Mouse (Mus musculus) frontal cortex, postnatal 10 days (tissue): ENCODE results near the gene Thop1.

ENCODE experiments used
- DNase-seq, 2 experiments: peaks; one replicate each; pipeline ENCODE4 v3.0.0; 2022; ENCODE audit warnings: low spot score in 2 of 2, mixed read lengths in 1 of 2

The Thop1 gene

DNA sequence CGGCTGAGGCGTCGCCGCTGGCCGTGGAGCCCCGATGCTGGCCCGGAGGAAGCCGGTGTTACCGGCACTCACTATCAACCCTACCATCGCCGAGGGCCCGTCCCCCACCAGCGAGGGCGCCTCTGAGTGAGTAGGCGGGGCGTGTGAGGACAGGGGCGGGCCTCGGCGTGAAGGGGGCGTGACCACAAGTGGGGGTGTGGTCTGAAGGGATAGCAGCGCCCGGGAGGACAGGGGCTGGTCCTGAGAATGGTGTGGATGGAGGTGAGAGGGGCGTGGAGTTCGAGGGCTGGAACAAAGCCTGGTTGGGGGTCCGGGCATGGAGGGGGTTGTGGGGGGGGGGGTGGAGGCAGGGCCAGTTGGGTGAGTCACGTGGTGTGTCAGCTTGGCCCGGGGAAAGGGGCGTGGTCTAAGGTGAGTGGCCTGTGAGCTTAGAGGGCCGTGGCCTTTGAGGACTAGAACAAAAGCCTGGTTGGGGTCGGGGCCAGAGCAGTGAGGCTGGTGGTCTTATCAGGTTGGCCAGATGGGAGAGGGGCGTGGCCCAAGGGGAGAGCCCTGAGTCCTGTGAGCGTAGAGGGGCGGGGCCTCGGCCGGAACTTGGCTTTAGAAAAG lies 36.4 kb downstream of the Thop1 start:
- DNase-seq = peak; percentile 77 to 83

DNA sequence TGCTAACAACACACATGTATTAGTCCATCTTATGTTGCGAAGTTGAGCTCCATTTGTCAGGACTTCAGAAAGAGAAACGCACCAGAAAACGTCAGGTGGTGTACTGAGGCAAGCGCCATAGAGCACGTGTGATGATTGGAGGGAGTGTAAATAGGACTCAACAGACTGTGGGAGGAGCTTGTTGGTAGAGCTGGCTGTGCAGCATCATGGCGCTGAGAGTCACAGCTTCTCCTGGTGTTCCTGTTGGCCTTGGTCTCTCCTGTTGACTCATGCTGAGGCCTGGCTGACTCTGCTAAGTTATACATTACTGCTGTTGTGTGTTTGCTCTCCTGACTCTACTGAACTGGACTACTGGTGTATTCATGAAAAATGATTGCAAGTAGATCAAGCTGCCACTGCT lies 43.1 kb downstream of the Thop1 start:
- DNase-seq = no peak

DNA sequence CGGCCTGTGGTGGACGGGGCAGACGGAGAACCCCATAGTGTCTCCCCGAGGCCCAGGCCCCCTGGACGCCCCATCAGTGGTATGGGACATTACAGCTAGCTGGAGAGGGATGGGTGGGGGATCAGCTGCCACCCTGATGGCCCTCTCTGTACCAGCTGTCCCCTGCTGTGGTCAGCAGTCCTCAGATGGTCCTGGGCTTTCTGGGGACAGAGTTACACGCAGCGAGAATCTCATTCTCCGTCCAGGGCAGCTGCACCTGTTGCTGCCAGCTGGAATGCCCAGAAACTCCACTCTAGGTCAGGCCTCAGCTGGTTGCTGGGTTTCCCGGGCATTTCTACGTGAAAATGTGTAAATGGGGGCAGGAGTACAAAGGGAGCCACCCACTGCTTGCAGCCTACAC lies 49.8 kb downstream of the Thop1 start:
- DNase-seq = no peak

- DNase-seq = no peak
Measured at GRCm38 (mm10) chr10:81120650-81121049, 50.8 kb downstream of the Thop1 start.

DNA sequence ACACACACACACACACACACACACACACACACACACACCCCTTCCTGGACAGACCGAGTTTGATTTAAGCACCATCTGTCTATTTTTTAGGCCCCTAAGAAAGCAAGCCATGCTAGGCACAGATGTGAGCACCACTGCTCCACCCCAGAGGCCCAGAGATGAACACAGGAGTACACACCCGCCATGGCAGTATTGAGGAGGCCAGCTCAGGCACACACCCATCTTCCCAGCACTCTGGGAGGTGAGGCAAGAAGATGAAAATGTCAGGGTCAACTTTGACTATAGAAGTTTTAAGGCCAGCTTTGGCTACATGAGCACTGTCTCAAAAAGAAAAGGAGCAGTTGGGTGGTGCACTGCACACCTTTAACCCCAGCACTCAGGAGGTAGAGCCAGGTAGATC lies 53.1 kb downstream of the Thop1 start:
- no peak for DNase-seq

DNA sequence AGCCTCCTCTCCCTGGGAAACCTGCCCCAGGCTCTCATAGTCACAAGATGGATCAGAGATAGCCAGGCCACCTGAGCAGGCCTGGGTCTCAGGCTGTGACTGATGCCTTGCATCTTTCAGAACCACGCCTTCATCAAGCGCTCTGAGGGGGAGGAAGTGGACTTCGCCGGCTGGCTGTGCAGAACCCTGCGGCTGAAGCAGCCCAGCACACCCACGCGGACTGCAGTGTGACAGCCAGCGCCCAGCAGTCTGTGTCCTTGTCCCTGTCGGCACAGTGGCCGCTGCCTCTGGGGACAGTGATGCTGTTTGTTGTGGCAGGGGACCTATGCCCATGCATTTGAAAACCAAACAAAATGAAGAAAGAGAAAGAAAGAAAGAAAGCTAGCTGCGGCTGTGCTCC lies 53.7 kb downstream of the Thop1 start:
- no peak for DNase-seq
